Mouse (Mus musculus) kidney, embryonic 14.5 days (tissue): ENCODE measurements at regions not wholly inside any gene's neighbourhood (a gene's known extent, or its start where the extent isn't known, plus 50 kb on each side); places are given as distances from the start of the nearest gene placed in this dataset.

Experiments
- ATAC-seq: fragments of 200-750 bp; cut with Nextera tagmentation; 2 replicates; pipeline ENCODE4 v1.8.0; 2017; ENCODE audit warnings: moderate number of reproducible peaks, mild to moderate bottlenecking, moderate TSS enrichment, moderate library complexity; ENCODE audit not compliant: low FRiP score, low TSS enrichment
- H3K27ac ChIP-seq: fragments of 300-500 bp; sonication (generic); 2 replicates; pipeline ENCODE4 v1.5.1; 2014; ENCODE audit warnings: low read depth, mild to moderate bottlenecking, low read length, moderate library complexity, mixed read lengths
- H3K27me3 ChIP-seq: fragments of 300-500 bp; sonication (generic); 2 replicates; pipeline ENCODE4 v1.6.1; 2014; ENCODE audit warnings: mild to moderate bottlenecking, low read length; ENCODE audit not compliant: control insufficient read depth, insufficient read depth
- H3K36me3 ChIP-seq: fragments of 300-500 bp; sonication (generic); 2 replicates; pipeline ENCODE4 v1.6.1; 2014; ENCODE audit warnings: low read length, mixed read lengths; ENCODE audit not compliant: control insufficient read depth, insufficient read depth
- H3K4me1 ChIP-seq: fragments of 300-500 bp; sonication (generic); 2 replicates; pipeline ENCODE4 v1.6.1; 2014; ENCODE audit warnings: low read length, mixed read lengths; ENCODE audit not compliant: control insufficient read depth, insufficient read depth
- H3K4me2 ChIP-seq: fragments of 300-500 bp; sonication (generic); replicated peaks from 2 replicates; pipeline ENCODE4 v1.6.1; 2014; ENCODE audit warnings: low read depth, mild to moderate bottlenecking, low read length
- H3K4me3 ChIP-seq: fragments of 300-500 bp; sonication (generic); 2 replicates; pipeline ENCODE4 v1.5.1; 2014; ENCODE audit warnings: mild to moderate bottlenecking, low read length
- H3K9ac ChIP-seq: fragments of 300-500 bp; sonication (generic); 2 replicates; pipeline ENCODE4 v1.6.1; 2014; ENCODE audit warnings: low read depth, mild to moderate bottlenecking, low read length, moderate library complexity
- H3K9me3 ChIP-seq: fragments of 300-500 bp; sonication (generic); 2 replicates; pipeline ENCODE4 v1.6.1; 2016; ENCODE audit warnings: low read length; ENCODE audit not compliant: control insufficient read depth
- WGBS: fragments of 180-500 bp; shearing (Covaris S2); extraction: QIAGEN DNeasy Blood & Tissue Kit; methylation state at CpG from one replicate; pipeline ENCODE4 v1.1.7; 2014; 5-methylcytosine and 5-hydroxymethylcytosine counted together

DNA sequence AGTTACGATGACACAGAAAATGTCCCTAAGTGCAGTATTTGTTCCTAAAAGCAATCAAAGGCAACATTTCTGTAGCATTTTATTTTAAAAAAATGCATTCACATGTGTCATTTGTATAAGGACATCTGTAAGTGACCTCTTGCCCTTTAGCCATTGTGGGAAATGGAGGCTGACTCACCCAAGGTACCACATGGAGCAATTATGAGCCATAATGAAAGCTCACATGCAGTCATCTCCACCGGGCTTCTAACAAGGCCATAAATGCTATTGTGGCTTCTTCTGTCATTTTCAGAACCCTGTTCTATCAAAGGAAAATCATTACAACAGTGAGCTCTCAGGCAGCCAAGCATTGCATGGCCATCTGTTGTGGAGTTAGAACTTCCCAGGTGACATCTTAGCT lies 75.9 kb upstream of the Jun start:
- H3K36me3 ChIP-seq, result no peaks in the 10 kb centered on the region
- H3K4me3 ChIP-seq, result no peak overlapping the region
- H3K4me2 ChIP-seq, result no peak overlapping the region
- H3K9me3 ChIP-seq, result no peaks in the 10 kb centered on the region
- no peaks in the 10 kb centered on the region for H3K27me3 ChIP-seq
- WGBS, result 76% methylated on average over 2 of the region's 2 CpGs
- H3K4me1 ChIP-seq, result no peaks in the 10 kb centered on the region
- H3K9ac ChIP-seq, result no peak overlapping the region
- no peak for ATAC-seq
- H3K27ac ChIP-seq, result no peak overlapping the region

DNA sequence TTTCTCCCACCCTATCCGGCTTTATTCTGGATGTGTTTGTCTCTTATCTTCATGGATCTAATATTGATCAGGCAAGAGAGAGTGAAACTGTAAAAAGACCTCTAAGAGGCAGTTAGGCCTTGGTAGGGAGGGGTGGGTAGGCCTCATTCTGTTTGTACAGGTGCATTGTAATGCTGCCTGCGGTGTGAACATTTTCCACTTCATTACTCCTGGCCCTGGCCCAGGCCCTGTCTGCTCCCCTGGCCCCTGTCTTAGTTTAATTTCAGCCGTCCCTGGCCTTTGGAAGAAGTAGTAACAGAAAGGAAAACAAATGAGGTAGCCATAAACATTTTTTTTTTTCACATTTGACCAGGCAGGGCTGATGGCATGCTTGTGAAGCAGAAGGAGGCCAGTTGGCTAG lies 81.8 kb upstream of the Jun start:
- WGBS, result 15% methylated on average over 3 of the region's 3 CpGs
- Histone ChIP-seq H3K9me3 (no peaks in the 10 kb centered on the region), H3K4me2 (no peak overlapping the region), H3K4me3 (no peak overlapping the region), H3K4me1 (peaks cover 21% of the 10 kb centered on the region; the same call in 1 of the 2 replicates), H3K27ac (0 out of 2 replicates have a peak overlapping the region, but pooled peaks have one; percentile 10), H3K36me3 (no peaks in the 10 kb centered on the region), H3K9ac (no peak overlapping the region), H3K27me3 (no peaks in the 10 kb centered on the region)
- peak; percentile 88 for ATAC-seq

DNA sequence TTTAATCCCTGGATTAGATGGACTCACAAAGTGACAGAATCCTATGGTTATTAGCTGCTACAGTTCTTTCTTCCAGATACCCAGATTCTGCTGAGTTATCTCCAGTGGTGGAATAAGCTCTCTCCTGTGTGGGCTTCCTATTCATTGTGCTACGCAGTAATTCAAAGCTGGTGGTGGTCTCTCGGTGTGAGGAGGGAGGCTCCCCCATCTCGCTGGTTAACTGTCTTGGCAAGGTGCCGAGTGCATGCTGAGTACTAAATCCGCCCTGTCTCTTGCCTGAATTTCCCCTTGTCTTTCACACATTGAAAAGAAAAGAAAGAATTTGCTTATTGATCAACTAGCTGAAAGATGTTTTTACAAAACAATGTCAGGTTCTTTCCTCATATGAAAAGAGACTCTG lies 82.6 kb upstream of the Jun start:
- Histone ChIP-seq H3K36me3 (no peaks in the 10 kb centered on the region), H3K27me3 (no peaks in the 10 kb centered on the region), H3K27ac (no peak overlapping the region), H3K9ac (no peak overlapping the region), H3K4me3 (no peak overlapping the region), H3K9me3 (no peaks in the 10 kb centered on the region), H3K4me2 (no peak overlapping the region), H3K4me1 (peaks cover 21% of the 10 kb centered on the region; the same call in 1 of the 2 replicates)
- 30% methylated on average over 5 of the region's 5 CpGs for WGBS
- no peak for ATAC-seq

DNA sequence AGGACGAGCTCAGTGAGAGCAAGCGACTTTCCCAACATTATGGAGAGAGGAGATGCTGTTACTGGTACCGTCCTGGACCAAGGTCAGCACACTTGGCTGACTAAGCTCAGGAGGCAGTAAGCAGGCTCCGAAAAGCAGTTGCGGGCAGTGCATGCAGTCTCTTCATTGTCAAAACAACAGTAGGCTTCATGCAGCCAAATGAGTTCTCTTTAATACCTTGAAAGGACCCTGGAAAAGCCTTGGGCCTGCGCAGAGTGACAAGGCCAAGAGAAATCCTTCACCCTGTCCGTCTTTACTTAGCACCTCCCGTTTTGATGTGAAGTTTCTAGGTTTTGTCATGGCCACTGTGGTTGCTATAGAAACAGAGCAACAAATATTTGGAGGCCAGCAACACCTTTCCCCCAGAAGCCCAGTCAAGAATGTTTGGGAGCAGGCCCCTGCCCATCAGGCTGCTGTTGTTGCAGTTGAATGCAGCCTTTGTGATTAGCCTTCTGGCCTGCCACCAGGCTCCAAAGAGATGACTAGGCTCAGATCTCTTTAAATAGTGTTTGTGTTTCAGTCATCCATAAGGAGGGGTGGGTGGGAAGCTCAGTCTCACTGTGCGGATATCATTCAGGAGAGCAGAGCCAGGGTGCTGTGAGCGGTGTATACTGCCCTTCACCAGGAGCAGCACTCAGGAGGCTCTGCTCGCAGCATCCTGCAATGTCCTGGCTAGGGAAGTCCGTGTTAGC lies 85.6 kb upstream of the Jun start:
- H3K27ac ChIP-seq, result no peak overlapping the region

DNA sequence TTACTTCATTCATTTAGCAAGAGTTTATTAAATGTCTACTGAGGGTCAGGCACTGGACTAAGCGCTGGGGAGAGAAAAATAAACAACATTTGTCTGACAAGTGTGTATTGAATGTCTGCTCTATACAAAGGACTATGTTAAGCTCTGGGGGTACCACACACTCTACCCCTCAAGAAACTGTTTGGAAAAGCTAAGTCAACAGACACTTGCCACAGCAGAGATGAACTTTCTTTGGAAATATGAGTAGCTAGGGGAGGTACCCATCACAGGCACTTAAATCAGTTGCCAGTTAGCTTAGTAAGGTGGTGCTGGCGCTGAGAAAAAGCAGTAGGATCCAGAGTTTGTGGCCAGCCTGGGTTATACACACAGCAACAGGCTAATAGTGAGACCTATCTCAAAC lies 86.7 kb upstream of the Jun start:
- H3K27ac ChIP-seq, result no peak overlapping the region
- ATAC-seq, result peak; percentile 54
- no peaks in the 10 kb centered on the region for H3K27me3 ChIP-seq
- no peak overlapping the region for H3K4me2 ChIP-seq
- H3K4me1 ChIP-seq, result peaks cover 20% of the 10 kb centered on the region; the same call in 1 of the 2 replicates
- H3K4me3 ChIP-seq, result no peak overlapping the region
- no peaks in the 10 kb centered on the region for H3K9me3 ChIP-seq
- WGBS, result 37% methylated on average over 2 of the region's 2 CpGs
- no peaks in the 10 kb centered on the region for H3K36me3 ChIP-seq
- H3K9ac ChIP-seq, result no peak overlapping the region

More for the DNA sequence above, 85.6 kb upstream of the Jun start:
- Histone ChIP-seq H3K36me3 (no peaks in the 10 kb centered on the region), H3K4me2 (no peak overlapping the region), H3K27me3 (no peaks in the 10 kb centered on the region), H3K9ac (no peak overlapping the region), H3K4me1 (peaks cover 21% of the 10 kb centered on the region; the same call in 1 of the 2 replicates), H3K4me3 (no peak overlapping the region), H3K9me3 (no peaks in the 10 kb centered on the region)
- WGBS, result 54% methylated on average over 12 of the region's 12 CpGs
- ATAC-seq, result peak; percentile 43

DNA sequence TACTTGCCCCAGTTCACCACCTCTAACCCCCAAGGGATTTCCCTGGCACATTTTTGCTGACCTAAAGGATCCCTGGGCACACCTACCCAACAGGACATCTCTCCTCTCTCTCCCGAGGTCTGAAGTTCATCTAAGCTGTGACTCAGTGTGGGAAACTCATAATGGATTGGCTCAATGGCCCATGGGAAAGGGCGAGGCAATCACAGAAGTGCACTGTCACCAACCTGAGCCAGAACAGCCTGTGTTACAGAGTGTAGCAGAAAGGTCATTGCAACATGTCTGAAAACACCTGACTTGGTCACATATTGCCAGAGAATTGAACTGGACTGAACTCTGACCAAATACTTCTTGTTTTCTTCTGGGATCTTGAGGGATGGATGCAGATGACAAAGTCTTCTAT lies 89.2 kb upstream of the Jun start:
- Histone ChIP-seq H3K27me3 (no peaks in the 10 kb centered on the region), H3K9ac (no peak overlapping the region), H3K4me2 (no peak overlapping the region), H3K36me3 (no peaks in the 10 kb centered on the region), H3K9me3 (no peaks in the 10 kb centered on the region), H3K27ac (no peak overlapping the region), H3K4me1 (peaks cover 12% of the 10 kb centered on the region; the same call in 1 of the 2 replicates), H3K4me3 (no peak overlapping the region)
- WGBS, result 82% methylated on average over 2 of the region's 2 CpGs
- ATAC-seq, result no peak

DNA sequence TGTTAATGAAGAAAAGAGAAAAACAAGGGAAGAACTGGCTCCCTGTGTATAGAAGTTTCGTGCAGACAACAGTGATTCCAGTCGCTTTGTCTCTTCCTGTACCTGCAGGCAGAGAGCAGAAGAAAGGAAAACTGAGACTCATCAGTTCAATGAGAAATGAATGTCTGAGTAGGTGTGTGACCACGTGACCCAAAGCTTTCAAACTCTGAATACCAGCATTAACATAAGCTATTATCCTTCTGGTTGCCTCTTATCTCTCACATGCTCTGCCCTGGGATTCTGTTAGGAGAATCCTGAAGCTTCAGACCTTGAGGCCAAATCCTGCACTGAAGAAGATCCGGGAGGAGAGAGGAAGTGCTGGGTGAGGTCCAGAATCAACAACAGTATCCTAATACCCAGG lies 91.1 kb upstream of the Jun start:
- ATAC-seq, result no peak
- WGBS, result 83% methylated on average over 4 of the region's 4 CpGs
- H3K27ac ChIP-seq, result no peak overlapping the region

DNA sequence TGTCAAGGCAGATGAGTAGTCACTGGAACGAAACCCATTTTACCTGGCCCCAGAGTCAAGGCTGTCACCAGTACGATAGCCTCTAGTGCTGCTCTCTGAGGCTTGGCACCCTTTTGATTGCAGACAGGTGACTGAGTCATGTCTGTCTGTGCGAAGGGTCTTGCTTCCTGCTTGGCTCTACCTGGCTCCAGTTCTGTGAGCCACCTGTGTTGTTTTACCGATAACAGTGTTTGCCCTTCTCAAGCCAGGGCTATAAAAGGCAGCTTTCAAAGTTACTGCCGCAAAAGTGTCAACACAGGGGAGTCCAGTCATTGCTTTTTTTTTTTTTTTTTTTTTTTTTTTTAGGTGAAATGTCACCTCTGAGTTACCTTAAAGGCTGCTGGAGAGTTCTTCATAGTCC lies 91.6 kb upstream of the Jun start:
- WGBS, result 68% methylated on average over 5 of the region's 5 CpGs
- Histone ChIP-seq H3K27ac (no peak overlapping the region), H3K9ac (no peak overlapping the region), H3K9me3 (no peaks in the 10 kb centered on the region), H3K36me3 (no peaks in the 10 kb centered on the region), H3K4me3 (no peak overlapping the region), H3K4me2 (no peak overlapping the region), H3K4me1 (0 out of 2 replicates have a peak, but pooled peaks cover under 1% of the 10 kb centered on the region), H3K27me3 (no peaks in the 10 kb centered on the region)
- ATAC-seq, result no peak

More for the DNA sequence above, 91.1 kb upstream of the Jun start:
- Histone ChIP-seq H3K27me3 (no peaks in the 10 kb centered on the region), H3K9ac (no peak overlapping the region), H3K4me1 (0 out of 2 replicates have a peak, but pooled peaks cover 3% of the 10 kb centered on the region), H3K4me2 (no peak overlapping the region), H3K36me3 (no peaks in the 10 kb centered on the region), H3K4me3 (no peak overlapping the region), H3K9me3 (no peaks in the 10 kb centered on the region)

DNA sequence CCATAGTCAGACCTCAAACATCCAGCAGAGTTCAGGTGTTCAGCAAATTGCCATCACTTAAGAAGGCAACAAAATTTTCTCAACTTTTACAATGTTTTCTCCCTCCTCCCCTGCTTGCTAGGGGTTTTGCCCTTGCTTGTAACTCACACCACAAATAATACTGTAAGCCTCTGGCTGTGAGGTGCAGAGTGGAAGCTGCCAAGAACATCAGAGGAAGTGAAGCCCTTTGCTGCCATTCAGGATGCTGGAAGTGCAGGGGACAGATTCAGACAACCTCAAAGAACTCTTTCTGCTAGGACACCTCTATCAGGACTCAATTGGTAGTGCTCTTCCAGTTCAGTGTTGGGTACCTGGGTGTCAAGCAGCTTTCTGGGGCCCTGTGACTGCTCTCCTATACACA lies 92.4 kb upstream of the Jun start:
- no peaks in the 10 kb centered on the region for H3K9me3 ChIP-seq
- H3K27me3 ChIP-seq, result no peaks in the 10 kb centered on the region
- no peaks in the 10 kb centered on the region for H3K4me1 ChIP-seq
- no peaks in the 10 kb centered on the region for H3K36me3 ChIP-seq
- no peak overlapping the region for H3K4me2 ChIP-seq
- H3K4me3 ChIP-seq, result no peak overlapping the region
- 0 out of 2 replicates have a peak, but pooled peaks have one; percentile 16 for ATAC-seq
- H3K27ac ChIP-seq, result no peak overlapping the region
- H3K9ac ChIP-seq, result no peak overlapping the region
